Mouse (Mus musculus): ENCODE results near the gene Igsf8.

DNA sequence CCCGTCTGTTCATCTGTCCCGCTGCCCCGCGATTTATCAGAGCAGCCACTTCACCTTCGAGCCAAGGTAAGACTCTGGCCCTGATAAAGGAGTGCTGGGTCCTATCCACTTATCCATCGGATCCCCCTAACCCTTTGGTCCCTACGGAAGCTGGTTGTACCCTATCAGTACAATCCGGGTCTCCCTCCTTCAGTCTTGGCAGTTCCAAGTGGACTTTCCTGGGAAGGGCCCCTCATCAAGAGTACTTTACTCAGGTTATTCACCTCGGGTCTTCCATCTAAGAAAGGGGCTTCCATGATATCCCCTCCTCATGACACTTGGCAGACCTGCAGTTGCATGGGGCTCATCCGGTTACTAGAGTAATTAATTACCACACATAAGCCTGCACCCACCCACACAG lies 79.9 kb downstream of the Igsf8 start:
- TF ChIP-seq CTCF (IDR thresholded peaks at IDR 0.05; ENCODE audit: extremely low read depth, insufficient read length, insufficient replicate concordance, low read depth, low read length): no peak
- no peak for TF ChIP-seq POLR2A (IDR thresholded peaks at IDR 0.05; ENCODE audit: low read depth, low read length)
